Mouse (Mus musculus) spleen, adult 2 months (tissue): Measurements from ENCODE around the gene Ppfia1. TPM values are rescaled to one million over a fixed set of nuclear protein-coding genes. Genes with fewer than 3 reads are reported as not detected.

Experiments used
- DNase-seq, 2 experiments: peaks; one replicate each; pipeline versions ENCODE4 v3.0.0 to v3.0.0-alpha.2; 2012 to 2021; ENCODE audit warnings: low spot score in 2 of 2, low read depth in 1 of 2
- H3K27ac ChIP-seq: fragments of 200-500 bp; 2 replicates; pipeline ENCODE4 v1.5.1; 2012; ENCODE audit warnings: low read length, inconsistent platforms; ENCODE audit not compliant: insufficient read depth
- H3K27me3 ChIP-seq: fragments of 200-500 bp; 2 replicates; pipeline ENCODE4 v1.6.1; 2012; ENCODE audit warnings: mild to moderate bottlenecking, moderate library complexity, low read length, inconsistent platforms; ENCODE audit not compliant: control insufficient read depth, insufficient read depth
- H3K36me3 ChIP-seq: fragments of 200-500 bp; 2 replicates; pipeline ENCODE4 v1.6.1; 2012; ENCODE audit warnings: mild to moderate bottlenecking, low read length, inconsistent platforms; ENCODE audit not compliant: control insufficient read depth, insufficient read depth
- H3K4me1 ChIP-seq: fragments of 200-500 bp; 2 replicates; pipeline ENCODE4 v1.6.1; 2011; ENCODE audit warnings: inconsistent platforms; ENCODE audit not compliant: control insufficient read depth, insufficient read depth, insufficient read length
- H3K4me3 ChIP-seq: fragments of 200-500 bp; 2 replicates; pipeline ENCODE4 v1.5.1; 2011; ENCODE audit warnings: mild to moderate bottlenecking, inconsistent platforms; ENCODE audit not compliant: insufficient read depth, insufficient read length; ENCODE audit errors: extremely low read depth
- CTCF ChIP-seq: fragments of 200-500 bp; IDR thresholded peaks from 2 replicates; pipeline ENCODE4 v1.5.1; 2011; ENCODE audit warnings: mild to moderate bottlenecking, inconsistent platforms; ENCODE audit not compliant: insufficient read depth, insufficient read length, insufficient replicate concordance; ENCODE audit errors: extremely low read depth
- POLR2A ChIP-seq: fragments of 200-500 bp; IDR thresholded peaks from 2 replicates; pipeline ENCODE4 v1.6.1; 2011; ENCODE audit warnings: low read depth, low read length, inconsistent platforms
- WGBS: fragments of 180-500 bp; shearing (Covaris S2); methylation state at CpG from one replicate; pipeline ENCODE4 v1.1.7; 2018; 5-methylcytosine and 5-hydroxymethylcytosine counted together
- polyA plus RNA-seq: library from polyadenylated mRNA; depleted of rRNA; stranded (reverse); fragments of >200 nt; gene quantifications from 2 replicates; pipeline ENCODE4 v1.2.3, GENCODE M21; 2012

The Ppfia1 gene
- polyA plus RNA-seq, 1 experiment, result 23.5 TPM

GRCm38 (mm10) chr7:144503959-144504358, 49.6 kb downstream of the Ppfia1 start:
- Histone ChIP-seq H3K4me1 (no peaks in the 10 kb centered on the region), H3K27me3 (no peaks in the 10 kb centered on the region), H3K36me3 (peaks cover 28% of the 10 kb centered on the region), H3K27ac (no peak overlapping the region), H3K4me3 (no peak overlapping the region)
- WGBS, result 94% methylated on average over 4 of the region's 4 CpGs
- no peak for TF ChIP-seq CTCF
- TF ChIP-seq POLR2A, result no peak
- no peak for DNase-seq

- no peak overlapping the region for H3K27ac ChIP-seq
- peaks cover 26% of the 10 kb centered on the region for H3K36me3 ChIP-seq
- no peaks in the 10 kb centered on the region for H3K4me1 ChIP-seq
- no peak overlapping the region for H3K4me3 ChIP-seq
- TF ChIP-seq POLR2A, result no peak
- no peak for TF ChIP-seq CTCF
- 41% methylated on average over 1 of the region's 1 CpGs for WGBS
- H3K27me3 ChIP-seq, result no peaks in the 10 kb centered on the region
- no peak for DNase-seq
Measured at GRCm38 (mm10) chr7:144492931-144493330, 60.6 kb downstream of the Ppfia1 start.

- H3K36me3 ChIP-seq, result peaks cover 19% of the 10 kb centered on the region
- WGBS, result 82% methylated on average over 8 of the region's 8 CpGs
- no peaks in the 10 kb centered on the region for H3K27me3 ChIP-seq
- H3K27ac ChIP-seq, result no peak overlapping the region
- H3K4me1 ChIP-seq, result no peaks in the 10 kb centered on the region
- H3K4me3 ChIP-seq, result no peak overlapping the region
- no peak for DNase-seq
- no peak for TF ChIP-seq POLR2A
- TF ChIP-seq CTCF, result no peak
Measured at GRCm38 (mm10) chr7:144490201-144490873, 63.2 kb downstream of the Ppfia1 start.

- Histone ChIP-seq H3K4me1 (no peaks in the 10 kb centered on the region), H3K4me3 (no peak overlapping the region), H3K27ac (no peak overlapping the region), H3K27me3 (no peaks in the 10 kb centered on the region), H3K36me3 (peaks cover 27% of the 10 kb centered on the region)
- WGBS, result 28% methylated on average over 6 of the region's 6 CpGs
- no peak for TF ChIP-seq POLR2A
- DNase-seq, result no peak
Measured at GRCm38 (mm10) chr7:144489067-144489774, 64.3 kb downstream of the Ppfia1 start.

- H3K36me3 ChIP-seq, result peaks cover 39% of the 10 kb centered on the region
- H3K27me3 ChIP-seq, result no peaks in the 10 kb centered on the region
- no peak for DNase-seq
- TF ChIP-seq POLR2A (no peak), CTCF (no peak)
- H3K4me1 ChIP-seq, result no peaks in the 10 kb centered on the region
- no peak overlapping the region for H3K4me3 ChIP-seq
- H3K27ac ChIP-seq, result no peak overlapping the region
Measured at GRCm38 (mm10) chr7:144480314-144480713, 73.2 kb downstream of the Ppfia1 start.

- DNase-seq, result no peak
- H3K4me3 ChIP-seq, result no peak overlapping the region
- H3K36me3 ChIP-seq, result peaks cover 35% of the 10 kb centered on the region
- no peak for TF ChIP-seq CTCF
- no peak for TF ChIP-seq POLR2A
- H3K27me3 ChIP-seq, result no peaks in the 10 kb centered on the region
- 100% methylated on average over 1 of the region's 1 CpGs for WGBS
- H3K27ac ChIP-seq, result no peak overlapping the region
- no peaks in the 10 kb centered on the region for H3K4me1 ChIP-seq
Measured at GRCm38 (mm10) chr7:144479569-144479968, 74.0 kb downstream of the Ppfia1 start.

- TF ChIP-seq POLR2A (no peak), CTCF (no peak)
- Histone ChIP-seq H3K27ac (no peak overlapping the region), H3K36me3 (peaks cover 10% of the 10 kb centered on the region), H3K27me3 (no peaks in the 10 kb centered on the region), H3K4me1 (no peaks in the 10 kb centered on the region), H3K4me3 (no peak overlapping the region)
- WGBS, result 91% methylated on average over 3 of the region's 3 CpGs
- DNase-seq, result no peak
Measured at GRCm38 (mm10) chr7:144475741-144476140, 77.8 kb downstream of the Ppfia1 start.
